Mouse (Mus musculus) lung, postnatal 0 days (tissue): Measurements from ENCODE around the gene Mgat1.

Source experiments
- CTCF ChIP-seq: IDR thresholded peaks from 2 replicates; pipeline ENCODE4 v1.5.1; 2016; ENCODE audit warnings: antibody characterized with exemption, mild to moderate bottlenecking
- EP300 ChIP-seq: IDR thresholded peaks from 2 replicates; pipeline ENCODE4 v1.6.1; 2016; ENCODE audit warnings: antibody characterized with exemption, mild to moderate bottlenecking, control low read depth

DNA sequence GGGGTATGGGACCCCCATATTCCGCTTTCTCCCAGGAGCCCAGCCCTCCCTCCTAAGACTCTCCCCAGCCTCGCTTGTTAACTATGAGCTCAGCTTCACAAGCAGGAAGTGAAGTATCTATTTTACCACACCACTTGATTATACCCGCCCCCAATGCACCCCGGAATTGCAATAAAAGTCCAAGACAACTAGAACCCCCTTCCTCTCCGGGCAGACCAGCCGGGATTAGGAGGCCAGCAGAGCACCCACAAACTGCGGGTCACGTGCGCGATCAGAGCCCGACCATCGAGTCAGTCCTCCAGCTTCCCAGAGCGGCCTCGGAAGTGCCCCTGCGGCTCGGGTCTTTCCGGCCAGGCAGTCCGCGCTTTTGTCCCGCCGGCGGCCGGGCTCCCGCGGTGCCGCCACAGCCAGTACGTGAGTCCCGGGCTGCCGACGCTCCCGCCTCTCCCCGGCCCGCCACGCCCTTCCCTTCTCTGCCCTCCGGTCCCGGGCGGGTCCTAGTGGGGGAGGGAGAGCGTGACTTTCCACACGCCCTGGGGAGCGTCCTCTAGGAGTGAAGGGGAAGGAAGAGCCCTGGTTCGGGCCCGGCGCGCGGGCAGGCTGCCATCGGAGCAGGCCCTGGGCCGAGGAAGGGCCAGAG lies 40.7 kb upstream of the Mgat1 start, which contains the start of gene Zfp62:
- TF ChIP-seq EP300 = no peak
- TF ChIP-seq CTCF = no peak
